Mouse (Mus musculus) midbrain, embryonic 12.5 days (tissue): ENCODE data around the gene Alyref2. TPM values are rescaled to one million over a fixed set of nuclear protein-coding genes. Genes with fewer than 3 reads are reported as not detected.

Experiments
- ATAC-seq: fragments of 200-750 bp; cut with Nextera tagmentation; 2 replicates; pipeline ENCODE4 v1.8.0; 2017; ENCODE audit warnings: low read depth, moderate TSS enrichment, moderate library complexity; ENCODE audit not compliant: low FRiP score
- H3K27ac ChIP-seq: fragments of 300-500 bp; sonication (generic); replicated peaks from 2 replicates; pipeline ENCODE4 v1.5.1; 2016; ENCODE audit warnings: mild to moderate bottlenecking
- H3K27me3 ChIP-seq: fragments of 300-500 bp; sonication (generic); 2 replicates; pipeline ENCODE4 v1.6.1; 2016; ENCODE audit warnings: mild to moderate bottlenecking
- H3K36me3 ChIP-seq: fragments of 300-500 bp; sonication (generic); 2 replicates; pipeline ENCODE4 v1.6.1; 2016
- H3K4me1 ChIP-seq: fragments of 300-500 bp; sonication (generic); 2 replicates; pipeline ENCODE4 v1.6.1; 2016
- H3K4me2 ChIP-seq: fragments of 300-500 bp; sonication (generic); replicated peaks from 2 replicates; pipeline ENCODE4 v1.6.1; 2016; ENCODE audit warnings: mild to moderate bottlenecking, moderate library complexity
- H3K4me3 ChIP-seq: fragments of 300-500 bp; sonication (generic); 2 replicates; pipeline ENCODE4 v1.5.1; 2016; ENCODE audit warnings: mild to moderate bottlenecking
- H3K9ac ChIP-seq: fragments of 300-500 bp; sonication (generic); replicated peaks from 2 replicates; pipeline ENCODE4 v1.6.1; 2016; ENCODE audit warnings: mild to moderate bottlenecking, moderate library complexity
- H3K9me3 ChIP-seq: fragments of 300-500 bp; sonication (generic); 2 replicates; pipeline ENCODE4 v1.6.1; 2016; ENCODE audit warnings: mild to moderate bottlenecking
- WGBS: fragments of 180-500 bp; shearing (Covaris S2); methylation state at CpG from one replicate; pipeline ENCODE4 v1.1.7; 2016; 5-methylcytosine and 5-hydroxymethylcytosine counted together
- polyA plus RNA-seq: library from polyadenylated mRNA; unstranded; fragments of >200 nt; fragmentation: Nextera tagmentation; extraction: Ambion mirVana; gene quantifications from 2 replicates; pipeline ENCODE4 v1.2.1, GENCODE M21; 2016

Gene Alyref2
- polyA plus RNA-seq, 1 experiment from 2014 or later: 19.0 TPM

DNA sequence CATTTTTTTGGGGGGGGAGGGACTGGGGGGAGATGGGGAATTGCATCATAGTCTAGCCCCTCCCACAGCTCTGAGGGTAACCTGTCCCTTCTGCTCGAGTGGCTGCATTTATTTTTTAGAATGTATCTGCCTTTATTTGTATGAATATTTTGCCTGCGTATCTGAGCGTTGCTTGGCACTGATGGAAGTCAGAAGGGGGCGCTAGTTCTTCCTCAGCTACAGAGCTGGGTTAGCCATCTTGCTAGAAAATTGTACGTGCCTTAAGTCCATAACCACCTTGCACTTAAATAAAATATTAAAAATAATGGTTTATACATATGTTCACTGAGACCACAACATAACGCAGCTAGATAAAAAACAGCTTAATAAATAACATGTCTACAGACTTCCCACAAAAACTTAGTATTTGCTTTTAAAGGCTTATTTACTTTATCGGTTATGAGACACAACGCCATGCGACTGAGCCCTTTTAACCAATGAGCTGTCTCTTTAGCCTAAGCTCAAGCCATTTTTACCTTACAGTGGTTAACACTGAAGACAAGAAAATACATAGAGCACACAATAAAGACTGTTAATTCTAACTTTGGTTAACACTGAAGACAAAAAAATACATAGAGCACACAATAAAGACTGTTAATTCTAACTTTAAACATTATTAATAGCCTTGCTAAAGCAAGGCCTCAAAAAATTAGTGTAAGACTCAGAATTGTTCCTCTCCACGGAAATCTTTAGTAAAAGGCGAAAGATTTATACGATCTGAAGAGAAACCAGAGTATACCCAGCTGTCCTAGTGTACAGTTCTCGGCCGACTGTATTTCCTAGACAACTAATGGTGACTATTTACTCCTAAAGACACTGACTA lies 659 bp upstream of the Alyref2 start:
- peak overlapping the region; percentile 61 for H3K4me2 ChIP-seq
- H3K9ac ChIP-seq: 0 out of 2 replicates have a peak overlapping the region, but pooled peaks have one; percentile 5
- peak overlapping the region; percentile 61 for H3K4me3 ChIP-seq
- ATAC-seq: peak; percentile 83
- no peaks in the 10 kb centered on the region for H3K9me3 ChIP-seq
- H3K36me3 ChIP-seq: no peaks in the 10 kb centered on the region
- H3K27ac ChIP-seq: peak overlapping the region; percentile 97
- no peaks in the 10 kb centered on the region for H3K27me3 ChIP-seq
- WGBS: 1% methylated on average over 14 of the region's 14 CpGs
- H3K4me1 ChIP-seq: peaks cover 8% of the 10 kb centered on the region

DNA sequence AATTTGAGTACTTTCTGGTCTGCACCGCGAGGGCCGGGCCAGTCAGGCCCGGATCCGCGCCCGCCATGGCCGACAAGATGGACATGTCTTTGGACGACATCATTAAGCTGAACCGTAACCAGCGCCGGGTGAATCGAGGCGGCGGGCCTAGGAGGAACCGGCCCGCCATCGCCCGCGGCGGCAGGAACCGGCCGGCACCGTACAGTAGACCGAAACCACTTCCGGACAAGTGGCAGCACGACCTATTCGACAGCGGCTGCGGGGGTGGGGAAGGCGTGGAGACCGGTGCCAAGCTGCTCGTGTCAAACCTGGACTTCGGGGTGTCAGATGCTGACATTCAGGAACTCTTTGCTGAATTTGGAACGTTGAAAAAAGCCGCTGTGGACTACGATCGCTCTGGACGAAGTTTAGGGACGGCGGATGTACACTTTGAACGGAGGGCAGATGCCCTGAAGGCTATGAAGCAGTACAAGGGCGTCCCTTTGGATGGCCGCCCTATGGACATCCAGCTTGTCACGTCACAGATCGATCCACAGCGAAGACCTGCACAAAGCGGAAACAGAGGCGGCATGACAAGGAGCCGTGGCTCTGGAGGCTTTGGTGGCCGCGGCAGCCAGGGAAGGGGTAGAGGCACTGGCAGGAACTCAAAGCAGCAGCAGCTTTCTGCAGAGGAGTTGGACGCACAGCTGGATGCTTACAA lies 464 bp downstream of the Alyref2 start:
- Histone ChIP-seq H3K4me1 (peaks cover 8% of the 10 kb centered on the region), H3K9me3 (no peaks in the 10 kb centered on the region), H3K4me2 (peak overlapping the region; percentile 61), H3K27ac (peak overlapping the region; percentile 97), H3K36me3 (no peaks in the 10 kb centered on the region), H3K27me3 (no peaks in the 10 kb centered on the region), H3K9ac (peak overlapping the region; percentile 79), H3K4me3 (peak overlapping the region; percentile 61)
- ATAC-seq: peak; percentile 69
- under 1% methylated on average over 53 of the region's 53 CpGs for WGBS

DNA sequence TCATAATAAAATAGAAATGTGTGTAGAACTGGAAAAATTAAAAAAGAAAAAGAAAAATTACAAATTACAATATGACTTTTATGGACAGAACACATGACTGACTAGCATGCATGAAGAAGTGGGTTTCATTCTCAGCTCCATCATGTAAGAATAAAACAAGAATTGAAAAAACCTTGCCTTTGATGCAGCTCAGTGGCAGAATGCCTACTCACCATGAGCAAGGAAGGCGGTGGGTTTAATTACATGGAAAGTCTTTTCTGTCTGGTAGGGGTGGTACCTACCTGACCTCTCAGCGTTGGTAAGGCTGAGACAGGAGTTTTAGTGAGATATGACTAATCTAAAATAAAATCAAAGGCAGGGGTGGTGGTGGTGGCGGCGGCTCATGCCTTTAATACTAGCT lies 1.3 kb downstream of the Alyref2 start:
- Histone ChIP-seq H3K9ac (peak overlapping the region; percentile 79; the same call in 1 of the 2 replicates), H3K4me2 (peak overlapping the region; percentile 61), H3K27me3 (no peaks in the 10 kb centered on the region), H3K27ac (no peak overlapping the region), H3K4me1 (peaks cover 8% of the 10 kb centered on the region), H3K36me3 (no peaks in the 10 kb centered on the region), H3K4me3 (peak overlapping the region; percentile 61), H3K9me3 (no peaks in the 10 kb centered on the region)
- WGBS: 79% methylated on average over 4 of the region's 4 CpGs
- ATAC-seq: no peak

DNA sequence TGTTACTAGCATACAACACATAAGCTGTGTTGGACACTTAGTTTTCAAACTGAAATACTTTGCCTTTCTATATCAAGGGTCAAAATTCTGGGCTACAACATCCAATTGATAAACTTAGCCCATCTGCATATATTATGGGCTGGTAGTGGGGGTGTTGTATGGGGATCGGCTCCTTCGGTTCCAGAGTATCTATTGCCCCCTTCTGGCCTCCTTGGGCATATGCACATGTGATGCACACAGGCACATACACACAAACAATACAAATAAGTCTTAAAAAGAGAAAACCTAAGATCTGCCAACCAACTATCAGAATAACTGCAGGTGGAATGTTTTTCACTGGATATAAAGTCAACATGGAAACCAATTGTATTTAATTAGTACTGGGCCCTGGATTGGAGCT lies 10.0 kb downstream of the Alyref2 start:
- H3K4me1 ChIP-seq: no peaks in the 10 kb centered on the region
- H3K4me2 ChIP-seq: no peak overlapping the region
- H3K9me3 ChIP-seq: no peaks in the 10 kb centered on the region
- H3K27ac ChIP-seq: no peak overlapping the region
- no peak for ATAC-seq
- H3K9ac ChIP-seq: no peak overlapping the region
- no peak overlapping the region for H3K4me3 ChIP-seq
- H3K27me3 ChIP-seq: no peaks in the 10 kb centered on the region
- WGBS: 86% methylated on average over 2 of the region's 2 CpGs
- no peaks in the 10 kb centered on the region for H3K36me3 ChIP-seq

DNA sequence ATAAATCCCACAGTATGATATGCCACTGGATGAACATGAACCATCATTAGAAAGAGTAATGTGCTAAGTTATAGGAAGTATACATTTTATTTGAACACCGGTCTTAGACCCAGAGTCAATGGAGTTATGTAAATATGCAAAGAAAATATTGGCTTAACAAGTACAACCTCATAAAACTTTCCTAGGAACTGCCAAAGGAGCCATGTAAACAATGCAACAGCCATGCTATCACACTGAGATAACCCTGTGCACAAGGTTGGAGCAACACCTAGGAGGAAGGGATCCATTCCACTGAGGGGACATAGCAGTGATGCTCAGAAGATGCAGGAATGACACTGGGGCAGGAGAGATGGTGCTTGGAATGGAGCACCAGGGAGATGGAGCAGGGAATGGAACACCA lies 10.5 kb downstream of the Alyref2 start:
- no peak overlapping the region for H3K4me3 ChIP-seq
- no peak overlapping the region for H3K4me2 ChIP-seq
- H3K9me3 ChIP-seq: no peaks in the 10 kb centered on the region
- no peak overlapping the region for H3K27ac ChIP-seq
- H3K4me1 ChIP-seq: no peaks in the 10 kb centered on the region
- H3K36me3 ChIP-seq: no peaks in the 10 kb centered on the region
- no peak for ATAC-seq
- WGBS: 100% methylated on average over 1 of the region's 1 CpGs
- H3K9ac ChIP-seq: no peak overlapping the region
- H3K27me3 ChIP-seq: no peaks in the 10 kb centered on the region

DNA sequence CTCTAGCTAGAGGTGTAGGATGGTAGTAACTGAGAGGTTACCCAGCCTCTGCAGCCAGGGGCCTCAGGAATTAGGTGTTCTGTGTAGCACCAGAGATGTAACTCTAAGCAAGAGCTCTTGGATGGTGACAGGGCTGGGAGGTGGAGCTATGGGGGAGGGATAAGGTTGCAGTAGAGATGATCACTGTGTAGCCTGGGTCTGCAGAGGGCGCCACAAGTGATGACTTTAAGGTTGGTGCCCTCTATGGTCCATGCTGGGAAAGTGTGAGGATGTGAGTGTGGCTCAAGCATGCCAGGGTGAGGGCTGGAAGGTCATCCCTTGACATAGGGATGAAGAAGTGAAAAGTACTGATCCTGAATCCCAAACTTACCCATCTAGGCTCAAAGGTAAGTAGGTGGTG lies 11.8 kb downstream of the Alyref2 start:
- WGBS: 11% methylated on average over 1 of the region's 1 CpGs

DNA sequence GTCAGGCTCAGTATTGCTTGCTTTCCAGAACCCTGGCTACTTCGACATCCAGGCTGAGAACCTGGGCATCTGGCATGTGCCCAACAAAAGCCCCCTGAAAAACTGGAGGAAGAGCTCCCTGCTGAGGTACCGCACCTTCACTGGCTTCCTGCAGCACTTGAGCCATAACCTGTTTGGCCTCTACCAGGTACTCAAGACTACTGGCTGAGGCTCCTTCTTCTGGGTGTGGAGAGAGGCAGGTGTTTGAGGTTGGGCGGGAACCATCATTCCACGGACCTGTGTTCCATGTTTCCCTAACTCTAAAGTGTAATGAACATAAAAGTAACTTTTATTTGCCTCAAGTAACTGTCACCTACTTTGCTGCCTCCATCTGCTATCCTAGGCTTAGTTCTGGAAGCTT lies 12.3 kb downstream of the Alyref2 start:
- H3K4me2 ChIP-seq: no peak overlapping the region
- no peak for ATAC-seq
- H3K9ac ChIP-seq: no peak overlapping the region
- no peak overlapping the region for H3K27ac ChIP-seq
- 85% methylated on average over 4 of the region's 4 CpGs for WGBS
- H3K36me3 ChIP-seq: no peaks in the 10 kb centered on the region
- H3K27me3 ChIP-seq: no peaks in the 10 kb centered on the region
- no peak overlapping the region for H3K4me3 ChIP-seq
- no peaks in the 10 kb centered on the region for H3K4me1 ChIP-seq
- H3K9me3 ChIP-seq: no peaks in the 10 kb centered on the region

More for the DNA sequence above, 11.8 kb downstream of the Alyref2 start:
- no peak for ATAC-seq
- H3K36me3 ChIP-seq: no peaks in the 10 kb centered on the region
- no peak overlapping the region for H3K27ac ChIP-seq
- no peaks in the 10 kb centered on the region for H3K4me1 ChIP-seq
- no peak overlapping the region for H3K4me2 ChIP-seq
- no peak overlapping the region for H3K9ac ChIP-seq
- H3K27me3 ChIP-seq: no peaks in the 10 kb centered on the region
- no peaks in the 10 kb centered on the region for H3K9me3 ChIP-seq
- no peak overlapping the region for H3K4me3 ChIP-seq

DNA sequence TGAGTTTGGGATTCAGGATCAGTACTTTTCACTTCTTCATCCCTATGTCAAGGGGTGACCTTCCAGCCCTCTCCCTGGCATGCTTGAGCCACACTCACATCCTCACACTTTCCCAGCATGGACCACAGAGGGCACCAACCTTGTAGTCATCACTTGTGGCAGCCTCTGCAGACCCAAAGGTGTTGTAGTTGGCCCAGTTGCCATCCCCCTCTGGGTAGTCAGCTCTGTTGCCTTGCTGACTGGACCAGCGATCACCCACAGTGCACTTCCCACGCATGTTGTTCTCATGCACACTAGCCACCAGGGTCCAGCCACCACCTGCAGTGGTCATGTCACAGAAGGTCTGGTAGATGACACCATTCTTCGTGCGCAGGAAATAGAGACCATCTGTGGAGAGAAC lies 28.1 kb downstream of the Alyref2 start:
- no peak for ATAC-seq
- Histone ChIP-seq H3K4me3 (no peak overlapping the region), H3K9ac (no peak overlapping the region), H3K4me1 (no peaks in the 10 kb centered on the region), H3K9me3 (no peaks in the 10 kb centered on the region), H3K36me3 (no peaks in the 10 kb centered on the region), H3K27ac (no peak overlapping the region), H3K27me3 (no peaks in the 10 kb centered on the region), H3K4me2 (no peak overlapping the region)
- 93% methylated on average over 4 of the region's 4 CpGs for WGBS

DNA sequence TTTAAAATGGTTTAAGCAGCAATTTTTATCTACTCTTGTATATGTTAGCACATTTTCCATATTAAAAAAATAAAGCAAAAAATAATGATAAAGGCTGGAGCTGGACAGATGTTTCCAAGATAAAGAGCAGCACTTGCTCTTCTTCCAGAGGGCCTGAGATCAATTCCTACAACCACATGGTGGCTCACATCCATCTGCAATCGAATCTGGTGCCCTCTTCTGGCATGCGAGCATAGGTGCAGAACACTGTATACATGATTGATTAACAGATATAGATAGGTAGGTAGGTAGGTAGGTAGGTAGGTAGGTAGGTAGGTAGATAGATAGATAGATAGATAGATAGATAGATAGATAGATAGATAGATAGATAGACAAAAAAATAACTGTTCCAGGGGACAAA lies 29.6 kb downstream of the Alyref2 start:
- H3K36me3 ChIP-seq: no peaks in the 10 kb centered on the region
- H3K27ac ChIP-seq: no peak overlapping the region
- no peaks in the 10 kb centered on the region for H3K4me1 ChIP-seq
- no peaks in the 10 kb centered on the region for H3K27me3 ChIP-seq
- no peak for ATAC-seq
- H3K4me3 ChIP-seq: no peak overlapping the region
- 63% methylated on average over 2 of the region's 2 CpGs for WGBS
- no peaks in the 10 kb centered on the region for H3K9me3 ChIP-seq
- H3K9ac ChIP-seq: no peak overlapping the region
- H3K4me2 ChIP-seq: no peak overlapping the region

DNA sequence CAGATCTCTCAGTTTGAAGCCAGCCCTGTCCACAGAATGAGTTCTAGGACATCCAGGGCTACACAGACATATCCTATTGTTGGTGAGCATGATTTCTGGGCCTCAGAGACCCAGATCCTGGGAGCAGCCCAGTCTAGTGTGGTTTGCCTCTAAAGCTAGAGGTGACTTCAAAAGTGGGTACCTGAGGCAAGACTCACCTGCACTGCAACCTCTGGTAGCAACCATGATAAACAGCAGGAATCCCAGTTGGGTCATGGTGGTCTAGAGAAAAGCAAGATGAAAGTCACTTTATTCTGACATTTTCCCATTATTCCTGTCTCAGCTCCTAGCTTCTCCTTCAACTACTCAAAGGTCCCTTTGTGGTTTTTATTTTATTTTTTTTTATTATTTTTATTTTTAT lies 31.3 kb downstream of the Alyref2 start:
- Histone ChIP-seq H3K27me3 (no peaks in the 10 kb centered on the region), H3K9ac (no peak overlapping the region), H3K36me3 (no peaks in the 10 kb centered on the region), H3K9me3 (no peaks in the 10 kb centered on the region; the same call in 1 of the 2 replicates), H3K4me2 (no peak overlapping the region), H3K4me3 (no peak overlapping the region), H3K4me1 (no peaks in the 10 kb centered on the region), H3K27ac (no peak overlapping the region)
- no peak for ATAC-seq

DNA sequence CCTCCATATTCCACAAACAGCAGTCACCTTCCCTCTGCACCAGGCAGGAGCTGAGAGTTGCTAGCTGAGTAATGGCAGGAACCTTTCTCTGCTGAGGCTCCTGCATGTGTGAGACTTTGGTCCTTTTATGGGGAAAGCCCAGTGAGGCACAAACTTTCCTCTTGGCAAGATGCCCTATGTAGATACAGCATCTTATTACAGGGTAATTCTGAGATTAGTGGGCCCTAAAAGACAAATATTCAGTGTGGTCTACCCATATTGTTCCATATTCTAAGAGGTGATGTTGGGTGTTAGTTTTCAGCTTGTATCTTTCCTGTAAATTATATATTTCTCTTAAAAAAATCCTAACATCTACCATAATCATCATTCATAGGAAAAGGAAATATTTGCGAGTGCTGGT lies 31.9 kb downstream of the Alyref2 start, which contains the start of gene Itln1:
Itln1 (minus strand) TSS at position 101 of the 400 bp plus-strand sequence.
- H3K9ac ChIP-seq: no peak within 1 kb of the TSS
- no peak within 1 kb of the TSS for H3K4me2 ChIP-seq
- H3K4me1 ChIP-seq: no peaks in the 10 kb centered on the region
- no peak within 1 kb of the TSS for H3K4me3 ChIP-seq
- WGBS: 92% methylated on average over 1 of the region's 1 CpGs
- ATAC-seq: no peak
- no peaks in the 10 kb centered on the region; the same call in 1 of the 2 replicates for H3K9me3 ChIP-seq
- H3K27ac ChIP-seq: no peak within 1 kb of the TSS
- H3K27me3 ChIP-seq: no peaks in the 10 kb centered on the region
- H3K36me3 ChIP-seq: no peaks in the 10 kb centered on the region

DNA sequence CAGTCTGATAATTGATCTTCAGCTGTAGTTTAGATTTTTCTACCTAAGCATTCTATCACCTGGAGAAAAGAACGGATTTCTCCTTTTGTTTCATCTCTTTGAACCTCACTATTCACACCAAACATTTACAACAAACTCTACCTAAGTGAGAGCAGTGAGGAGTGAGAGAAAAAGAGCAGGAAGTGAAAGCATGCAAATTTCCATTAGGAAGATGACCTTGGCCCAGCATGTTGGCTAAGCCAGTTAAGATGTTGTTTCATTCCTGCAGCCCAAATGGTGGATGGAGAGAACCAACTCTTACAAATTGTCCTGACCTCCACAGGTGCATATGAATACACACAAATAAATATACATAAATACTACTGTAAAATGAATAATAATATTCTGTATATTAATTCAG lies 37.4 kb downstream of the Alyref2 start:
- H3K4me1 ChIP-seq: no peaks in the 10 kb centered on the region
- no peaks in the 10 kb centered on the region for H3K27me3 ChIP-seq
- 88% methylated on average over 1 of the region's 1 CpGs for WGBS
- no peak overlapping the region for H3K9ac ChIP-seq
- ATAC-seq: no peak
- no peak overlapping the region for H3K4me2 ChIP-seq
- H3K9me3 ChIP-seq: no peaks in the 10 kb centered on the region; the same call in 1 of the 2 replicates
- no peaks in the 10 kb centered on the region for H3K36me3 ChIP-seq
- H3K27ac ChIP-seq: no peak overlapping the region
- no peak overlapping the region for H3K4me3 ChIP-seq
